In genomic region chr14:46562016-46562415, GRCm38 (mm10) we compare ENCODE assay signal across 32 mouse cellular contexts.
DNase-seq lines count a peak whose midpoint lies in the region; ATAC-seq and TF ChIP-seq lines count a peak whose summit lies in the region.
"Had no signal": no experiment of that assay in that cellular context is flagged by ENCODE, and none has a peak within 500 bp of the region (broad histone marks: within the 10 kb centered on the region; RNA-seq: fewer than 3 reads in every experiment).

No protein-coding gene starts in this region.

- WGBS in lung, embryonic 14.5 days = 55% methylated on average over 5 of the region's 5 CpGs
- 52% methylated on average over 5 of the region's 5 CpGs for WGBS in lung, embryonic 16.5 days
- 81% methylated on average over 5 of the region's 5 CpGs for WGBS in midbrain, postnatal 0 days

- H3K27ac ChIP-seq in lung, embryonic 14.5 days (ENCODE audit: low read depth) = no peak overlapping the region
- no peak overlapping the region for H3K27ac ChIP-seq in MEL (ENCODE audit: control insufficient read depth, low read depth, low read length)
- no peak overlapping the region for H3K27ac ChIP-seq in lung, embryonic 16.5 days (ENCODE audit: low read length)
- no peak overlapping the region for H3K27ac ChIP-seq in midbrain, postnatal 0 days (ENCODE audit: low read depth, low read length)
- H3K27ac ChIP-seq: embryonic facial prominence, embryonic 13.5 days; forebrain, embryonic 12.5 days; heart, adult 2 months; heart, embryonic 13.5 days; hindbrain, embryonic 10.5 days; hindbrain, postnatal 0 days; limb, embryonic 13.5 days; neural tube, embryonic 12.5 days; stomach, postnatal 0 days had no signal

- TF ChIP-seq POLR2A in MEL (IDR thresholded peaks at IDR 0.05; ENCODE audit: control insufficient read depth in 1 of 2, insufficient read depth in 1 of 2, low read depth in 1 of 2, low read length in 2 of 2, poor library complexity in 1 of 2) = no peak

- H3K36me3 ChIP-seq in lung, embryonic 14.5 days (ENCODE audit: insufficient read depth) = no peaks in the 10 kb centered on the region
- no peaks in the 10 kb centered on the region; a peak in 1 of 4 replicates for H3K36me3 ChIP-seq in MEL (ENCODE audit: control insufficient read depth in 1 of 2, insufficient read depth in 2 of 2, low read length in 2 of 2)
- no peaks in the 10 kb centered on the region for H3K36me3 ChIP-seq in lung, embryonic 16.5 days (ENCODE audit: control insufficient read depth, insufficient read depth, low read length)
- no peaks in the 10 kb centered on the region for H3K36me3 ChIP-seq in midbrain, postnatal 0 days (ENCODE audit: insufficient read depth, low read length)
- H3K36me3 ChIP-seq: embryonic facial prominence, embryonic 13.5 days; forebrain, embryonic 12.5 days; heart, embryonic 13.5 days; hindbrain, embryonic 10.5 days; limb, embryonic 13.5 days; neural tube, embryonic 12.5 days had no signal

- no peak for TF ChIP-seq RAD21 in MEL (IDR thresholded peaks at IDR 0.05; ENCODE audit: low read depth, low read length)

- H3K4me1 ChIP-seq in lung, embryonic 14.5 days (ENCODE audit: insufficient read depth) = no peaks in the 10 kb centered on the region
- peaks cover 0 to 3% of the 10 kb centered on the region in 2 experiments; a peak in 1 of 4 replicates for H3K4me1 ChIP-seq in MEL (ENCODE audit: control insufficient read depth in 1 of 2, insufficient read depth in 2 of 2, low read length in 2 of 2)
- no peaks in the 10 kb centered on the region for H3K4me1 ChIP-seq in lung, embryonic 16.5 days (replicated peaks; ENCODE audit: control insufficient read depth, insufficient read depth, low read length)
- no peaks in the 10 kb centered on the region for H3K4me1 ChIP-seq in midbrain, postnatal 0 days (ENCODE audit: insufficient read depth, low read length)
- H3K4me1 ChIP-seq: forebrain, embryonic 12.5 days; hindbrain, embryonic 10.5 days; neural tube, embryonic 12.5 days had no signal

- no peak for TF ChIP-seq CTCF in lung, embryonic 14.5 days (IDR thresholded peaks at IDR 0.05; ENCODE audit: low read depth)
- no peak for TF ChIP-seq CTCF in MEL (IDR thresholded peaks at IDR 0.05 in 2 of 3, conservative IDR thresholded peaks at IDR 0.05 in 1 of 3; ENCODE audit: control insufficient read depth in 1 of 3, insufficient read depth in 1 of 3, low read depth in 2 of 3, low read length in 3 of 3, poor library complexity in 1 of 3, severe bottlenecking in 1 of 3)
- TF ChIP-seq CTCF in midbrain, postnatal 0 days (IDR thresholded peaks at IDR 0.05) = no peak

- peak; percentile 38 for ATAC-seq in lung, embryonic 14.5 days (ENCODE audit: insufficient read depth)
- ATAC-seq in lung, embryonic 16.5 days (ENCODE audit: low read depth) = peak; percentile 68
- no peak for ATAC-seq in midbrain, postnatal 0 days (ENCODE audit: low FRiP score)
- ATAC-seq: forebrain, postnatal 0 days; hindbrain, postnatal 0 days; midbrain, embryonic 16.5 days; Patski had no signal

- H3K9ac ChIP-seq in lung, embryonic 14.5 days = no peak overlapping the region
- H3K9ac ChIP-seq in MEL (ENCODE audit: control insufficient read depth, low read depth, low read length, poor library complexity, severe bottlenecking) = no peak overlapping the region
- no peak overlapping the region for H3K9ac ChIP-seq in lung, embryonic 16.5 days (ENCODE audit: low read length)
- no peak overlapping the region for H3K9ac ChIP-seq in midbrain, postnatal 0 days (replicated peaks; ENCODE audit: low read length, poor library complexity, severe bottlenecking)
- H3K9ac ChIP-seq: embryonic facial prominence, embryonic 13.5 days; forebrain, embryonic 12.5 days; forebrain, postnatal 0 days; heart, embryonic 13.5 days; limb, embryonic 13.5 days; neural tube, embryonic 12.5 days had no signal

- intact Hi-C loops in heart, postnatal 10 days (cut with DNase I) = loop anchor here (10.0 kb wide), 1 partner anchor 687 kb away; no protein-coding TSS in a partner anchor

- no peak overlapping the region for H3K4me3 ChIP-seq in lung, embryonic 14.5 days (ENCODE audit: low read depth, low read length)
- H3K4me3 ChIP-seq in MEL (ENCODE audit: control insufficient read depth in 1 of 2, insufficient read depth in 1 of 2, low read depth in 2 of 2, low read length in 2 of 2) = no peak overlapping the region
- no peak overlapping the region for H3K4me3 ChIP-seq in lung, embryonic 16.5 days (ENCODE audit: low read length)
- H3K4me3 ChIP-seq in midbrain, postnatal 0 days (ENCODE audit: low read depth, low read length) = no peak overlapping the region
- H3K4me3 ChIP-seq: embryonic facial prominence, embryonic 13.5 days; erythroblast, embryonic 14.5 days; forebrain, embryonic 12.5 days; heart, adult 2 months; heart, embryonic 13.5 days; hindbrain, embryonic 10.5 days; limb, embryonic 13.5 days; myocyte; neural tube, embryonic 12.5 days had no signal

- no peaks in the 10 kb centered on the region for H3K79me2 ChIP-seq in MEL (ENCODE audit: control insufficient read depth, insufficient read depth, low read length, poor library complexity)

- peak; percentile 75 for DNase-seq in lung, embryonic 14.5 days
- no peak for DNase-seq in lung, postnatal 25 days (ENCODE audit: low spot score)
- peak; percentile 34 for DNase-seq in MEL (ENCODE audit: low read depth, low spot score)
- DNase-seq in midbrain, postnatal 0 days (ENCODE audit: low spot score) = no peak
- DNase-seq in heart, postnatal 10 days = no peak
- DNase-seq: adrenal gland, postnatal 10 days; cerebellum, adult 8-10 months; cerebellum, postnatal 25 days; embryo, embryonic 11 days; forebrain, postnatal 0 days; heart, adult 2 months; heart, postnatal 14 days; kidney, adult 11 months; right cerebral cortex, adult 18-20 months; spleen, adult 18-20 months; thymus, postnatal 4 days had no signal

- TF ChIP-seq EP300 in MEL (IDR thresholded peaks at IDR 0.05; ENCODE audit: low read depth in 1 of 2, low read length in 2 of 2) = peak; percentile 54 to 60; a peak in 3 of 4 replicates

- no peaks in the 10 kb centered on the region for H3K9me3 ChIP-seq in lung, embryonic 14.5 days (ENCODE audit: low read depth, low read length)
- no peaks in the 10 kb centered on the region for H3K9me3 ChIP-seq in MEL (replicated peaks; ENCODE audit: insufficient read depth, low read length)
- no peaks in the 10 kb centered on the region for H3K9me3 ChIP-seq in lung, embryonic 16.5 days (ENCODE audit: control insufficient read depth, low read length)
- no peaks in the 10 kb centered on the region for H3K9me3 ChIP-seq in midbrain, postnatal 0 days (ENCODE audit: low read length)
- H3K9me3 ChIP-seq: embryonic facial prominence, embryonic 13.5 days; forebrain, embryonic 12.5 days; heart, embryonic 13.5 days; hindbrain, embryonic 10.5 days; limb, embryonic 13.5 days; neural tube, embryonic 12.5 days had no signal

- no peaks in the 10 kb centered on the region for H3K27me3 ChIP-seq in lung, embryonic 14.5 days (ENCODE audit: insufficient read depth, low read length)
- no peaks in the 10 kb centered on the region for H3K27me3 ChIP-seq in MEL (ENCODE audit: control insufficient read depth in 1 of 2, insufficient read depth in 2 of 2, low read length in 2 of 2)
- no peaks in the 10 kb centered on the region for H3K27me3 ChIP-seq in lung, embryonic 16.5 days (ENCODE audit: control insufficient read depth, insufficient read depth, low read depth, low read length)
- H3K27me3 ChIP-seq in midbrain, postnatal 0 days (ENCODE audit: insufficient read depth, low read length) = no peaks in the 10 kb centered on the region
- H3K27me3 ChIP-seq: CH12.LX; neural tube, embryonic 12.5 days; Patski had no signal

- no peak overlapping the region for H3K4me2 ChIP-seq in lung, embryonic 14.5 days
- no peak overlapping the region for H3K4me2 ChIP-seq in lung, embryonic 16.5 days (ENCODE audit: low read depth, low read length)
- H3K4me2 ChIP-seq in midbrain, postnatal 0 days (ENCODE audit: low read depth, low read length, poor library complexity, severe bottlenecking) = no peak overlapping the region
- H3K4me2 ChIP-seq: embryonic facial prominence, embryonic 13.5 days; forebrain, embryonic 12.5 days; heart, embryonic 13.5 days; limb, embryonic 13.5 days; liver, embryonic 11.5 days; midbrain, embryonic 11.5 days; neural tube, embryonic 12.5 days had no signal

TF ChIP-seq in MEL, 35 proteins besides CTCF, POLR2A, EP300 and RAD21 (continues in another document):
- TF ChIP-seq NELFE (IDR thresholded peaks at IDR 0.05; ENCODE audit: low read depth, low read length) (no peak), UBTF (IDR thresholded peaks at IDR 0.05; ENCODE audit: borderline replicate concordance, insufficient read depth, low read depth, low read length) (no peak), ZKSCAN1 (IDR thresholded peaks at IDR 0.05; ENCODE audit: low read depth, low read length) (no peak), GABPA (IDR thresholded peaks at IDR 0.05; ENCODE audit: low read depth, low read length) (no peak), CHD1 (IDR thresholded peaks at IDR 0.05; ENCODE audit: low read depth, low read length) (no peak), ZC3H11A (IDR thresholded peaks at IDR 0.05; ENCODE audit: low read depth, low read length) (no peak), ZMIZ1 (IDR thresholded peaks at IDR 0.05; ENCODE audit: low read depth, low read length) (no peak), MXI1 (IDR thresholded peaks at IDR 0.05; ENCODE audit: low read depth, low read length) (no peak), TCF12 (IDR thresholded peaks at IDR 0.05; ENCODE audit: low read depth, low read length) (peak; percentile 57; the same call in 1 of the 2 replicates), HCFC1 (IDR thresholded peaks at IDR 0.05; ENCODE audit: low read depth, low read length) (no peak), CHD2 (IDR thresholded peaks at IDR 0.05; ENCODE audit: low read length) (no peak), MAX (IDR thresholded peaks at IDR 0.05; ENCODE audit: low read length) (no peak), BHLHE40 (IDR thresholded peaks at IDR 0.05; ENCODE audit: borderline replicate concordance, low read depth, low read length) (no peak), ETS1 (IDR thresholded peaks at IDR 0.05; ENCODE audit: low read depth, low read length) (peak; percentile 56; the same call in 1 of the 2 replicates), MYB (IDR thresholded peaks at IDR 0.05; ENCODE audit: low read depth, low read length) (no peak), NRF1 (IDR thresholded peaks at IDR 0.05; ENCODE audit: insufficient read depth, low read depth, low read length, poor library complexity, severe bottlenecking) (no peak), E2F4 (IDR thresholded peaks at IDR 0.05; ENCODE audit: borderline replicate concordance, low read depth, low read length) (no peak), SIN3A (IDR thresholded peaks at IDR 0.05; ENCODE audit: low read length) (no peak), MAFK (IDR thresholded peaks at IDR 0.05; ENCODE audit: borderline replicate concordance, low read depth, low read length) (no peak), POLR2AphosphoS2 (IDR thresholded peaks at IDR 0.05; ENCODE audit: low read length) (no peak), SMC3 (IDR thresholded peaks at IDR 0.05; ENCODE audit: low read depth, low read length) (no peak), ELF1 (IDR thresholded peaks at IDR 0.05; ENCODE audit: low read depth, low read length) (no peak), ZNF384 (IDR thresholded peaks at IDR 0.05; ENCODE audit: low read depth, low read length) (peak; percentile 87)

Comparison
In these comparisons a context has a peak if more than half of its experiments do, and no peak if none do; other contexts are left out.
1. DNase-seq: peak in lung, embryonic 14.5 days (single experiment) and MEL (single experiment); none in lung, postnatal 25 days (single experiment), midbrain, postnatal 0 days (single experiment) and heart, postnatal 10 days (0 of 2).